Mouse (Mus musculus): ENCODE results near the gene Zdhhc12.

GRCm38 (mm10) chr2:30044550-30044949, 48.9 kb downstream of the Zdhhc12 start:
- TF ChIP-seq GATA1 (IDR thresholded peaks at IDR 0.05; ENCODE audit: low read length) (no peak), TAL1 (IDR thresholded peaks at IDR 0.05; ENCODE audit: low read length) (no peak)
